Mouse (Mus musculus) cerebellum, adult 2 months (tissue): ENCODE results near the gene Garnl3.

Experiments used
- CTCF ChIP-seq: fragments of 200-500 bp; IDR thresholded peaks from 2 replicates; pipeline ENCODE4 v1.5.1; 2011; ENCODE audit warnings: low read depth, mild to moderate bottlenecking, control low read depth, low read length, moderate library complexity, borderline replicate concordance; ENCODE audit not compliant: insufficient read depth
- POLR2A ChIP-seq: fragments of 200-500 bp; IDR thresholded peaks from 2 replicates; pipeline ENCODE4 v1.6.1; 2011; ENCODE audit warnings: low read length, control low read depth, borderline replicate concordance; ENCODE audit not compliant: insufficient read depth

DNA sequence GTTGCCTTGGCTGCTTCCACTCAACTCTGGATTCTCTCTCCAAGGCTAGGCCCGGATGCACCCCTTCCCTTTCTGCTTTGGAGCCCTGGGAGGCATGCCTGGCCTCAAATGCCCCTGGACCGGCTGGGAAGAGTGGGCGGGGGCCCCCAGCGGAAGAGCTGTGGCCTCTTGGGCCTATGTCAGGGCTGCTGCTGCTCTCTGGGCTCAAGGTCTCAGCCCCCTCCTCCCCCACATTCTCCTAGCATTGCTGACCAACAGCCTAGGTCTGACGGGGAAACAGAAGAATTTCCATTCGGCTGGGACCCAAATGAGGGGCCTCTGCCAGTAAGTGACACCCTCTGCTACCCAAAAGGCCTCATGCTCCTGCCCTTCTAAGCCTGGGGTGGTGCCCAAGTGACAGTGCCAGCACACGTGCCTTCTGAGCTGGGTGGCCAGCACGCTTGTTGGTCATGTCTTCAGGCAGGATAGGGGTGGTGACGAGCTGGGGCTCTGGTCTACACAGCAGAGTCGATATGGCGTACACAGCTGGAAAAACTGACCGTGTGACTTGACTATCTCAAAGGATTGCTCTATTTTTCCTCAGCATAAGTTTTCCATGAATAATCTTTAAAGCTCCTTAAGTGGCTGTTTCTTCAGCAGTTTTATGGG, 29.0 kb upstream of the Garnl3 start:
- TF ChIP-seq CTCF (no peak), POLR2A (no peak)
